Mouse (Mus musculus): Measurements from ENCODE around the gene Vmn2r26.
"Not testable (repeated sequence)": the region's sequence is repeated elsewhere in the genome, so short reads cannot be mapped to it uniquely, and the experiment has no call there.

Gene Vmn2r26

GRCm38 (mm10) chr6:124024268-124024667 is at the start of gene Vmn2r26:
Gene Vmn2r26 (plus strand): TSS chr6:124024568.
- DNase-seq = not testable (repeated sequence)

- no peak for DNase-seq
These were observed 3.5 kb upstream of the Vmn2r26 start for GRCm38 (mm10) chr6:124020841-124021240.

- DNase-seq = no peak
These were observed 24.0 kb downstream of the Vmn2r26 start for GRCm38 (mm10) chr6:124048388-124048787.

GRCm38 (mm10) chr6:124053611-124054010 is 29.2 kb downstream of the Vmn2r26 start:
- DNase-seq = not testable (repeated sequence)

- no peak for DNase-seq
These were observed 78.0 kb downstream of the Vmn2r26 start for GRCm38 (mm10) chr6:124102334-124102733.

All from spleen, adult 18-20 months (tissue).